Mouse (Mus musculus) megakaryocyte, embryonic 14.5 days (primary cell): Measurements from ENCODE around the gene Vangl2.

Experiments
- FLI1 ChIP-seq: IDR thresholded peaks from 2 replicates; pipeline ENCODE4 v1.6.1; 2012; ENCODE audit warnings: low read length, inconsistent platforms, mixed read lengths
- GATA1 ChIP-seq: IDR thresholded peaks from 3 replicates; pipeline ENCODE4 v1.6.1; 2012; ENCODE audit warnings: mixed read lengths, low read length, inconsistent platforms, borderline replicate concordance

- no peak for TF ChIP-seq GATA1
- TF ChIP-seq FLI1 = no peak
Observed at GRCm38 (mm10) chr1:171957411-171957810, 70.8 kb downstream of the Vangl2 start.
